8 mouse cellular contexts compared by ENCODE assay signal in genomic region chr4:138555531-138555930, GRCm38 (mm10).
A peak's percentile ranks its signal among the peaks of the same experiment; 100 is the strongest.
DNase-seq lines count a peak whose midpoint lies in the region; ATAC-seq and TF ChIP-seq lines count a peak whose summit lies in the region.

No protein-coding gene starts in this region.

- H3K4me3 ChIP-seq in embryonic fibroblast, embryonic 13.5 days (ENCODE audit: insufficient read depth, low read length): peak overlapping the region; percentile 15; the same call in 1 of the 2 replicates
- H3K4me3 ChIP-seq in heart, embryonic 14.5 days (ENCODE audit: control insufficient read depth in 1 of 2, insufficient read depth in 1 of 2, low read depth in 1 of 2, low read length in 2 of 2): no peak overlapping the region
- peak overlapping the region; percentile 3; the same call in 1 of the 2 replicates for H3K4me3 ChIP-seq in kidney, postnatal 0 days (replicated peaks; ENCODE audit: low read depth, low read length)
- peak overlapping the region; percentile 37 for H3K4me3 ChIP-seq in small intestine, adult 2 months (ENCODE audit: low read depth, low read length)

- H3K9me3 ChIP-seq in heart, embryonic 14.5 days (ENCODE audit: control insufficient read depth, low read length): no peaks in the 10 kb centered on the region
- no peaks in the 10 kb centered on the region for H3K9me3 ChIP-seq in kidney, postnatal 0 days (replicated peaks; ENCODE audit: low read length)

- peak overlapping the region; percentile 45 for H3K4me2 ChIP-seq in heart, embryonic 14.5 days (ENCODE audit: low read length)
- H3K4me2 ChIP-seq in kidney, postnatal 0 days (ENCODE audit: low read length): peak overlapping the region; percentile 53

- TF ChIP-seq CTCF in embryonic fibroblast, embryonic 13.5 days (IDR thresholded peaks at IDR 0.05; ENCODE audit: borderline replicate concordance, insufficient read depth, low read length): no peak
- no peak for TF ChIP-seq CTCF in kidney, postnatal 0 days (IDR thresholded peaks at IDR 0.05; ENCODE audit: low read depth)
- no peak for TF ChIP-seq CTCF in small intestine, adult 2 months (IDR thresholded peaks at IDR 0.05; ENCODE audit: extremely low read depth, insufficient read length, insufficient replicate concordance, low read depth, low read length)

- no peak overlapping the region; the same call in 1 of the 2 replicates for H3K9ac ChIP-seq in heart, embryonic 14.5 days (ENCODE audit: low read length)
- no peak overlapping the region for H3K9ac ChIP-seq in kidney, postnatal 0 days (ENCODE audit: low read depth, low read length)

- DNase-seq in adrenal gland, adult 2 months: peak; percentile 36
- no peak for DNase-seq in adrenal gland, postnatal 4 days (ENCODE audit: low spot score in 2 of 2)
- peak; percentile 83 for DNase-seq in kidney, postnatal 0 days (ENCODE audit: low spot score)
- DNase-seq in lung, postnatal 10 days: peak; percentile 80

- H3K27ac ChIP-seq in embryonic fibroblast, embryonic 13.5 days (ENCODE audit: insufficient read depth, low read length): no peak overlapping the region
- H3K27ac ChIP-seq in heart, embryonic 14.5 days (replicated peaks in 1 of 2; ENCODE audit: control insufficient read depth in 1 of 2, insufficient read depth in 1 of 2, low read depth in 2 of 2, low read length in 2 of 2): no peak overlapping the region
- H3K27ac ChIP-seq in kidney, postnatal 0 days: no peak overlapping the region
- no peak overlapping the region for H3K27ac ChIP-seq in small intestine, adult 2 months (ENCODE audit: insufficient read depth, low read depth, low read length)

- no peak for ATAC-seq in heart, embryonic 14.5 days (ENCODE audit: insufficient number of reproducible peaks, insufficient read depth, low FRiP score, low read depth)
- ATAC-seq in kidney, postnatal 0 days (replicated peaks; ENCODE audit: low FRiP score, low read depth): no peak; the same call in 1 of the 2 replicates
- ATAC-seq in megakaryocyte-erythroid progenitor cell, adult 5-6 weeks (replicated peaks; ENCODE audit: low FRiP score, low TSS enrichment, poor library complexity, severe bottlenecking): no peak

- no peak for TF ChIP-seq POLR2A in embryonic fibroblast, embryonic 13.5 days (IDR thresholded peaks at IDR 0.05; ENCODE audit: low read depth, low read length)
- no peak for TF ChIP-seq POLR2A in small intestine, adult 2 months (IDR thresholded peaks at IDR 0.05; ENCODE audit: low read depth, low read length)

- 3% methylated on average over 19 of the region's 19 CpGs for WGBS in heart, embryonic 14.5 days
- 3% methylated on average over 19 of the region's 19 CpGs for WGBS in kidney, postnatal 0 days
- WGBS in small intestine, adult 2 months: under 1% methylated on average over 19 of the region's 19 CpGs

- no peaks in the 10 kb centered on the region for H3K4me1 ChIP-seq in embryonic fibroblast, embryonic 13.5 days (ENCODE audit: control insufficient read depth, insufficient read depth, low read length)
- no peaks in the 10 kb centered on the region for H3K4me1 ChIP-seq in heart, embryonic 14.5 days (ENCODE audit: control insufficient read depth in 2 of 2, insufficient read depth in 2 of 2, low read length in 2 of 2)
- H3K4me1 ChIP-seq in kidney, postnatal 0 days (replicated peaks; ENCODE audit: insufficient read depth, low read length): peaks cover 12% of the 10 kb centered on the region
- H3K4me1 ChIP-seq in small intestine, adult 2 months (ENCODE audit: control insufficient read depth, insufficient read depth, insufficient read length, low read length): peaks cover 11% of the 10 kb centered on the region

- H3K36me3 ChIP-seq in heart, embryonic 14.5 days (ENCODE audit: control insufficient read depth, insufficient read depth, low read length): no peaks in the 10 kb centered on the region
- H3K36me3 ChIP-seq in kidney, postnatal 0 days (ENCODE audit: insufficient read depth, low read length): no peaks in the 10 kb centered on the region
- no peaks in the 10 kb centered on the region for H3K36me3 ChIP-seq in small intestine, adult 2 months (ENCODE audit: control insufficient read depth, insufficient read depth, low read length)

- peaks cover 58% of the 10 kb centered on the region for H3K27me3 ChIP-seq in heart, embryonic 14.5 days (ENCODE audit: control insufficient read depth, insufficient read depth, low read length)
- H3K27me3 ChIP-seq in kidney, postnatal 0 days (ENCODE audit: insufficient read depth, low read length): no peaks in the 10 kb centered on the region
- H3K27me3 ChIP-seq in small intestine, adult 2 months (ENCODE audit: control insufficient read depth, insufficient read depth, low read length): no peaks in the 10 kb centered on the region

Comparison
In these comparisons a context has a peak if more than half of its experiments do, and no peak if none do; other contexts are left out.
1. DNase-seq: peak in adrenal gland, adult 2 months (single experiment), kidney, postnatal 0 days (single experiment) and lung, postnatal 10 days (single experiment); none in adrenal gland, postnatal 4 days (0 of 2).
2. H3K4me3 ChIP-seq: peak in embryonic fibroblast, embryonic 13.5 days (single experiment), kidney, postnatal 0 days (single experiment) and small intestine, adult 2 months (single experiment); none in heart, embryonic 14.5 days (0 of 2).